Mouse (Mus musculus): ENCODE measurements around the gene Gas2l2.

Gene Gas2l2

DNA sequence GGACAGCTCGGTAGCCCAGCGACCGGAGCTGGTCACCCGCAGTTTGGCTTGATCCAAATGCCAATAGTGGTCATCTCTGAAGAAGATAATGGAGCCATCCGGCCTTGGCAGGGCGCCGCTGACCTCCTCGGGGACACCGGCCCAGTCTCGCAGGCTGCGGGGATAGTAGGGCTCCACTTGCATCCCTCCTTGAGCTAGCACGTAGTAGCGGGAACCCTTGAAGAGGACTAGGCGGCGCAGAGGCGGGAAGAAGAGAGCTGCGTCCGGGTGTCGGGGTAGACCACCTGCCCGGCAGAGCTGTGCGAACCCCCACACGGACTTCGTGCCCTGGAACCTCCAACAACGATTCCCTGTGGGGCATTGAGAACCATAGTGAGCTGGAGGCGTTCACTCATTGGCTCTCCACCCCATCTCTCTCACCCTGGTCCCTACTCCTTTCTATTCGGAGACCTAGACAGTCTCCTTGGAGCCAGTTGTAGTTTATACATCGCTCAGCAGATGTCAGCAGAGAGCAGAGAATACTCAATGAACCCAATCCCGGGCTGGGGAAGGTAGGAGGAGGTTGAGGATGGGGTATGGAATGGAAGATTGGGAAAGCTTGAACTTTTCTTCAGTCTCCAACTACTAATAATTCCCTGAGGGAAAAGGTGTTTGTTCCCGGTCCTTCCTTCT lies 13.5 kb upstream of the Gas2l2 start:
- DNase-seq (ENCODE audit: low read depth) = peak; percentile 62

GRCm38 (mm10) chr11:83441235-83441634 lies 12.0 kb upstream of the Gas2l2 start:
- no peak for DNase-seq (ENCODE audit: low read depth)

GRCm38 (mm10) chr11:83440081-83441064 lies 11.1 kb upstream of the Gas2l2 start:
- DNase-seq (ENCODE audit: low read depth) = peak; percentile 94

DNA sequence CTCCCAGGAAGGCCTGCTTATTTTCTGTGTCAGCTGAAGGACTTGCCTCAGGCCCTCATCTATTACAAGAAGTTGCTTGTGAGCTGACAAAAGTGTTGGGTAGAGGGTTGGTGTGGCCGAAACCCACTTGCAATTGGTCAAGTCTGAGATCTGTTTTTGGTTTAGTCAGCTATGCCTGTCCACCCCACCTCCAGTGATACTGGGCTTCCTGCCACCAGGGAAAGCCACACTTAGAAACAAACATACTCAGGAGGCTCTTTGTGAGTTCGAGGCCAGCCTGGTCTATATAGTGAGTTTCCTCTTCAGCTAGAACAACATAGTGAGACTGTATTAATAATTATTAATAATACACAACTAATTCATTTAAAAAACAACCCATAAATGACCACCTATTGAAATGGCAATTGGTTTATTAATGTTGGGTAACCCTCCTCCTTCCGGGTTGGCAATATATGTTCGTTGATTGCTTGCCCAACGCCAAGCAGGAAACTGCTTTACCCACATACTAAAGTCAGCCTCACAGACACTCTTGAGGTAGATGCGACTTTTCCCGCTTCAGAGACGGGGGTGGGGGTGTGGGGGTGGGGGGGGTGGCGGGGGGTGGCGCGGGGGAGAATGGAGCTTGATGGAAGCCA lies 10.3 kb upstream of the Gas2l2 start:
- DNase-seq (ENCODE audit: low read depth) = peak; percentile 88

DNA sequence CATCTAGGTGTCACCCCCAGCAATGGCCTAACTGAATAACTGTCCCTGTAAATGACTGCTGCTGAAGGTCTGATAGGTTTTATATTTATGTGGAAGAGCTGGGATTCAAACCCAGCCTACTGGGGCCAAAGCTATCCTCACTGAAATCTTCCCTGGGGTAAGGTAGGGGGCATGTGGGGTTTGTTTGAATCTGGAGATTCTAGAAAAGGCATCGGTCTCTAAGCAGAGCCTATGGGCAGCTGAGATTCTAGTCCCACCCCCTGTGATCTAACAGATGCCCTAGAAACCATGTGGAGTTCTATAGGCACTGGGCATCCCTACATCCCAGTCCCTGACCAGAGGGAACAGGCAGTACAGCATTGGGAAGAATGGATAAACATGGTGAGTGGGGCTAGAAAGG lies 8.1 kb upstream of the Gas2l2 start, which contains the start of gene 1700020L24Rik:
Gene 1700020L24Rik, plus strand, starts transcription at position 301 of the 400 bp plus-strand sequence.
- DNase-seq (ENCODE audit: low read depth) = no peak

DNA sequence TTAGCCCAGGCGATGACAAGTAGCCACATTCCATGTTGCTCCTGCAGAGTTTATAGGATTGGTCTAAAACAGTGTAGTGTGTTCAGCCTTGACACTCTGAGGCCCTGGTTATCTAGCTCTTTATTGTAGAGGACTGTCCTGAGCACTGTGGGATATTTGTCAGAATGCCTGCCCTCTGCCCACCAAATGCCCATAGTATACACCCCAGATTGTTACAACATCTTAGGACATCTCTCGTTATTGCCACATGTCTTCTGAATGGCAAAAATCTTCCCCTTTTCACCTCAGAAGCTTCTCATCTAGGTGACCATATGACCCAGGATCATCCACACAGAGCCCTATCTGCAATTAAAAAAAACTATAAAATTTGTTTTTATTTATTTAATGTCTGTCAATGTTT lies 3.3 kb upstream of the Gas2l2 start:
- peak; percentile 36 for DNase-seq (ENCODE audit: low read depth)

- peak; percentile 87 for DNase-seq (ENCODE audit: low read depth)
These were observed 2.3 kb downstream of the Gas2l2 start for GRCm38 (mm10) chr11:83426964-83427363.

DNA sequence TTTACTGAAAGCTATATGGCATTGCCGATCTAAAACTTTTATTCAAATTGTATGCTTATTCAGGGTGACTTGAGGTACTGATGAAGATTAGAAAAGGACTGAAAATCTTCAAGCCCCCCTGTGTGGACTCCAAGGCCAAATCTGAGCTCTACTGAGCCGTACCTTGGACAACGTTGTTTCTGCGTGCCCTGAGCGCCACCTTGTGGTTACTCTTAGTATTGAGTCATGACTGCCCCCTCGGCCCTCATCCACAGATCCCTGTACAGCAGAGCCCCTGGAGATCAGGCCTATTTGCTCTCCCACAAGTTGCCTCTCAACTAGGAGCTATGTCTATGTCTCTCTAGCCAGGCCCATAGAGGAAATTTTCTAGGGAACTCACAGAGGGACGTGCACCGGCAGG lies 4.6 kb downstream of the Gas2l2 start:
- DNase-seq (ENCODE audit: low read depth) = peak; percentile 71

- DNase-seq (ENCODE audit: low read depth) = peak; percentile 69
These were observed 8.0 kb downstream of the Gas2l2 start for GRCm38 (mm10) chr11:83421305-83421704.

GRCm38 (mm10) chr11:83420338-83420737 lies 8.9 kb downstream of the Gas2l2 start:
- peak; percentile 42 for DNase-seq (ENCODE audit: low read depth)

DNA sequence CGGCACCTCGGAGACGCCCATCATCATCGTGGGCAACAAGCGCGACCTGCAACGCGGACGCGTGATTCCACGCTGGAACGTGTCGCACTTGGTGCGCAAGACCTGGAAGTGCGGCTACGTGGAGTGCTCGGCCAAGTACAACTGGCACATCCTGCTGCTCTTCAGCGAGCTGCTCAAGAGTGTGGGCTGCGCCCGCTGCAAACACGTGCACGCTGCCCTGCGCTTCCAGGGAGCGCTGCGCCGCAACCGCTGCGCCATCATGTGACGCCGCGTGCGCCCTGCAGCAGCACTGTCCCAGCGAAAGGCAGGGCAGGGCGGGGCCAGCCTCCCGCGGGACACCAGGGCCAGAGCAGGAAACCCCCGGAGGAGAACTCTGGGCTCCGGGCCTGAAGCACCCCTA lies 10.7 kb downstream of the Gas2l2 start:
- no peak for DNase-seq (ENCODE audit: low read depth)

DNA sequence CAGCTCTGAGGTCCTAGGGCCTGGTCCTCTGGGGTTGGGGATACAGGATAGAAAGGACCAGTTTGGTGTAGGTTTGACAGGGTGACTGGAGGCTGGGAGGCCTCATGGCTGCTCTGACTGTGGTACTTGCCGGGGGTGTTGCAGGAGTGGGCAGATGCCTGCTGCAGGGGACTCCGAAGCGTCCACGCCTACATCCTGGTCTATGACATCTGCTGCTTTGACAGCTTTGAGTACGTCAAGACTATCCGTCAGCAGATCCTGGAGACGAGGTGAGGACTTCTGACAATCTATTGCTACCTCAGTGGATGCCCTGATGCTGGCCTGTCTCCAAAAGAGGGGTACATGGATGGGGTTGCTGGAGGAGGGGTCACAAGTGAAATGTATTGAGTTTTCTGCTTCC lies 11.5 kb downstream of the Gas2l2 start:
- DNase-seq (ENCODE audit: low read depth) = no peak

DNA sequence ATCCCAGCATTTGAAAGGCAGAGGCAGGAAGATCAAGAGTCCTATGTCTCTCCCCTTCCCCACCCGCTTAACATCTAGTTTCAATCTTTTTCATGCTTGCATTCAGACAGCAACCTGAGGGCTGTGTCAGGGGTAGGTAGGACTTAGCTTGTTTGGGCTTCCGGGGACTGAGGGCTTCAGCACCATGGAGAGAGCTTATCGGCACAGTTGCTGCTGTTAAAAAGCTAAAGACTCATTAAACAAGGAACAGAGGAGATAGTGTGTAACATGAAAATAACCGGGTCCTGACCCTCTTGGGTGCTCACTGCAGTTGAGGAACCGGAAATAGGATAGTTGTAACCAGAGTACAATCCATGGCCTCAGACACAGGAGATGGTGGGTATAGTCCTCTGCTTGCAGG lies 12.2 kb downstream of the Gas2l2 start:
- DNase-seq (ENCODE audit: low read depth) = peak; percentile 77

GRCm38 (mm10) chr11:83410510-83410909 lies 18.7 kb downstream of the Gas2l2 start:
- DNase-seq (ENCODE audit: low read depth) = no peak

- DNase-seq (ENCODE audit: low read depth) = no peak
These were observed 19.4 kb downstream of the Gas2l2 start for GRCm38 (mm10) chr11:83409792-83410291.

GRCm38 (mm10) chr11:83409087-83409754 lies 20.0 kb downstream of the Gas2l2 start, which contains the start of gene Rasl10b:
Gene Rasl10b, plus strand, starts transcription at chr11:83409137.
- DNase-seq (ENCODE audit: low read depth) = no peak

GRCm38 (mm10) chr11:83408242-83408641 lies 21.0 kb downstream of the Gas2l2 start:
- DNase-seq (ENCODE audit: low read depth) = no peak

DNA sequence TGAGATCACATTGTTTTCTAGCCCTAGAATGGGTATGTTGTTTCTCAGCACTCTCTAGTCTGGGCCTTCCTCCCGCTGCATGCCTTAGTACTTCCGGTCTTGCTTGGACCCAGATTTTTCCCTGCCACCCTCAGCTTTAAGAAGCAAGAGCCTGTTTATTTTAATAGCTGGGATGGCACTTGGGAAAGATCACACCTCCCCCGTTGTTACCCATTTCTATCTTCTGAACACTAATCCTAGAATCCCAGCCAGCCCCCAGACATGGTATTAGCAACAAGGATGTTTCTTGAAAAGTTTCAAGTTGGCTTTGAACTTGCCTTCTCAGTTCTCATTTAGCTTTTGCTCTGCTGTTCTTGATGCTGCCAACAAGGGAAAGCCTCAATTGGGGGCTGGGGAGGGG lies 22.9 kb downstream of the Gas2l2 start:
- no peak for DNase-seq (ENCODE audit: low read depth)

DNA sequence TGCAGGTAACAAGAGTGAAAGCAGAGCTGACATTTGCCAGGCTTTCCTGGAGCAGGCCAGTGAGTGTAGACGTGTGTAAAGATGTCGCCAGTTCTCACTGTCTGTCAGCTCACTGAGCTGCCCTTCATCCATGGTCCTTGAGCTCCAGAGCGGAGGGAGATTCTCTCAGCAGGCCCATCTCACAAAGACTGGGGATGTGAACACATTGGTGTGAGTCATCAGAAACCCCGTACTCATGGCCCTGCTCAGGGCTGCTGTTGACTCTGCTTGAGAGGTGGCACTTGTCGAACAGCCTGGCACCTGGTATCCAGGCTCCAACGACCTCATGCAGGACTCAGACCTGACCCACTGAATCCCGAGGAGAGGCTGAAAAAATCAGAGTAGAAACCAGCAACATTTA lies 25.5 kb downstream of the Gas2l2 start:
- no peak for DNase-seq (ENCODE audit: low read depth)

DNA sequence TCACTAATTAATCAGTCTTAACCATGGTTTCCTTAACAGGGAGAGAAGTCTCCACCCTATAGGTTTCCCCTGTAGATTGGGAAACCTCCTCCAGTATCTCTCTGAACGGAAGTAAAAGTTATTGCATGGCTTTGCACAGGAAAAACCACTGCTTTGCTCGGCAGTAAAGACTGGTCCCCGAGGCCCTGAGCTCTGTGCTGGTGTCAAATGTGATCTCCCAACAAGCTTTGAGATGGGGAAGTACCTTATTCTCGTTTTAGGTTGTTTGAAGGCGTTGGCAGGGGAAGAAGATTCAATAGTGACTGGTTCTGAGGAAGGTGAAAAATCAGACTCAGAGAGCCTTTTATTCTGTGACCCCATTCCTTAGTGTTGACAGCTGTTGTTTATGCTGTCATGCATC lies 30.5 kb downstream of the Gas2l2 start:
- peak; percentile 44 for DNase-seq (ENCODE audit: low read depth)

DNA sequence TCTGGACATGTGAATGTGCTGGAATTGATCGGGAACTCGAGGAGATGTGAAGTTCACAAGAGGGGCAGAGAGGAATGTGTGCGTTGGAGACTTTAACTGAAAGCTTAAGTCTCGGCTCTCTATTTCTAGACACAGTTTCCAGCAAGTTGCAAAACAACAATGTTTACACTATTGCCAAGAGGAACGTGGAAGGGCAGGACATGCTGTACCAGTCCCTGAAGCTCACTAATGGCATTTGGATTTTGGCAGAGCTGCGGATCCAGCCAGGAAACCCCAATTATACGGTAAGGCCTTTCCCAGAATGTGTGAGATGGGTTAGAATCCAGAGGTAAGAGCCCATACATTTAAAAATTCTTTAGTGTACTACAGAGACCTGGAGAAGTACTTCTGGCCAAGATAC lies 31.6 kb downstream of the Gas2l2 start:
- no peak for DNase-seq (ENCODE audit: low read depth)
